Mouse (Mus musculus): ENCODE measurements at regions not wholly inside any gene's neighbourhood (a gene's known extent, or its start where the extent isn't known, plus 50 kb on each side); places are given as distances from the start of the nearest gene placed in this dataset.

DNA sequence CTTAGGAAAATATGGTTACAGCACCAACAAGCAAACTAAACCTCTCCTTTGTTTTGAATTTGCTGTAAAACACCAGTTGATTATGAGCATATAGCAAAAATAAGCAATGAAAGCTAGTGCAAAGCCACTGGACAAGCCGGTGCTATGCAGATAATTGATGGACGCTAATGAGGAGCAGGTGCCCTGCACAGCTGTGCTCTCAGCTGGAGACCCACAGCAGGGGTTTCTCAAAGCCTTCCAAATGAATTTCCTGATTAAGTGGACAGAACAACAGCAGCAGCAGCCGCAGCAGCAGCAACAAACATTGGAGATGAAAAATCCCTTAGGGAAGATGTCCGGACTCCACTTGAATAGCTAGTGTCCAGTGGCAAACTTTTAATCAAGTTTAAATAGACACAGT lies 109.2 kb downstream of the Alg10b start:
- no peaks in the 10 kb centered on the region for H3K9me3 ChIP-seq (replicated peaks; ENCODE audit: control insufficient read depth, low read length)
- no peaks in the 10 kb centered on the region for H3K36me3 ChIP-seq (ENCODE audit: control insufficient read depth, insufficient read depth, low read length)
- no peak overlapping the region for H3K27ac ChIP-seq (ENCODE audit: low read length)
- 28% methylated on average over 4 of the region's 4 CpGs for WGBS
- no peak overlapping the region for H3K4me2 ChIP-seq (ENCODE audit: low read depth, low read length)
- peaks cover 2% of the 10 kb centered on the region; the same call in 1 of the 2 replicates for H3K4me1 ChIP-seq (ENCODE audit: control insufficient read depth, insufficient read depth, low read length)
- no peak overlapping the region for H3K4me3 ChIP-seq (replicated peaks; ENCODE audit: low read length)
- no peaks in the 10 kb centered on the region for H3K27me3 ChIP-seq (ENCODE audit: control insufficient read depth, insufficient read depth, low read length)
- ATAC-seq (ENCODE audit: insufficient read depth, low FRiP score): peak; percentile 56; the same call in 1 of the 2 replicates
- no peak overlapping the region for H3K9ac ChIP-seq (ENCODE audit: low read length)

DNA sequence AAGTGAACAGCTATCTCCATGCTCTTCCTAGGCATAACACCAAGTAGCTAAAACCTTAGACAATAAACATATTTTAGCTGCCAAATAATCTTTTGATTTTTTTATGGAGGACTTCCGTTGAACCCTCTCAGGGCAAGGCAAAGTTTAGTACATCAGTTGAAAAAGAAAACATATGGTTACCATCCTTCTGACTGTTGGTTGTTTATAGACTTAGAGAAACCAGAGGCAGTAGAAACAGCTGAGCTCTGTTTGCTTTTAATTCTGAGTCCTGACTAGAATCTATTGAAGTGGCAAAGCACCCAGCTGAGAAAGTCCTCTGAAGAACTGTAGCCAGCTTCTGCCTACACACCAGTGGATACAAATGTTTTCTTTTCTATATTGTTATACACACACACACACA lies 109.7 kb downstream of the Alg10b start:
- 0 out of 2 replicates have a peak, but pooled peaks have one; percentile 47 for ATAC-seq (ENCODE audit: insufficient read depth, low FRiP score)
- H3K27ac ChIP-seq (ENCODE audit: low read length): no peak overlapping the region

DNA sequence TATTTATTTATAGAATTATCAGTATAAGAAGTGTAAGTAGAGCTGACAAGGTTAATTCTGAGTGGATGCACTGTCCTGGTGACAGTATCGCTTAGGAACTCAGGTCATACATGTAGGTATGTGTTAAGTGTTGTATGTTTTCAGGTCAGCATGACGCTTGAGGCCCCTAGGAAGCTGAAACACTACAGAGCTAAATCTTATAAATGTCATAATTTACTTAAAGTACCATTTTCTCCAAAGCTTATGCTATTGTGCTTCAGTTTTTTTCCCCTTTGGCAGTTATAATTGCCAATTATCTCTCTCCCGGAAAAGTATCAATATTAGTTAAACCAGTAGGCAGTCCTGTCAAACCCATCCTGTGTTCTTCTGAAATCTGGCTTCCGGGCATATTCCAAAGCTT lies 110.3 kb downstream of the Alg10b start:
- Histone ChIP-seq H3K4me2 (ENCODE audit: low read depth, low read length) (no peak overlapping the region), H3K27ac (ENCODE audit: low read length) (no peak overlapping the region), H3K9me3 (replicated peaks; ENCODE audit: control insufficient read depth, low read length) (no peaks in the 10 kb centered on the region), H3K27me3 (ENCODE audit: control insufficient read depth, insufficient read depth, low read length) (no peaks in the 10 kb centered on the region), H3K4me1 (ENCODE audit: control insufficient read depth, insufficient read depth, low read length) (peaks cover 2% of the 10 kb centered on the region; the same call in 1 of the 2 replicates), H3K9ac (ENCODE audit: low read length) (no peak overlapping the region), H3K4me3 (replicated peaks; ENCODE audit: low read length) (no peak overlapping the region), H3K36me3 (ENCODE audit: control insufficient read depth, insufficient read depth, low read length) (no peaks in the 10 kb centered on the region)
- 65% methylated on average over 4 of the region's 4 CpGs for WGBS
- ATAC-seq (ENCODE audit: insufficient read depth, low FRiP score): no peak

More for the DNA sequence above, 109.7 kb downstream of the Alg10b start:
- no peaks in the 10 kb centered on the region for H3K27me3 ChIP-seq (ENCODE audit: control insufficient read depth, insufficient read depth, low read length)
- H3K36me3 ChIP-seq (ENCODE audit: control insufficient read depth, insufficient read depth, low read length): no peaks in the 10 kb centered on the region
- no peak overlapping the region for H3K4me2 ChIP-seq (ENCODE audit: low read depth, low read length)
- H3K9me3 ChIP-seq (replicated peaks; ENCODE audit: control insufficient read depth, low read length): no peaks in the 10 kb centered on the region
- H3K4me1 ChIP-seq (ENCODE audit: control insufficient read depth, insufficient read depth, low read length): peaks cover 2% of the 10 kb centered on the region; the same call in 1 of the 2 replicates
- no peak overlapping the region for H3K4me3 ChIP-seq (replicated peaks; ENCODE audit: low read length)
- WGBS: 29% methylated on average over 1 of the region's 1 CpGs
- H3K9ac ChIP-seq (ENCODE audit: low read length): no peak overlapping the region

DNA sequence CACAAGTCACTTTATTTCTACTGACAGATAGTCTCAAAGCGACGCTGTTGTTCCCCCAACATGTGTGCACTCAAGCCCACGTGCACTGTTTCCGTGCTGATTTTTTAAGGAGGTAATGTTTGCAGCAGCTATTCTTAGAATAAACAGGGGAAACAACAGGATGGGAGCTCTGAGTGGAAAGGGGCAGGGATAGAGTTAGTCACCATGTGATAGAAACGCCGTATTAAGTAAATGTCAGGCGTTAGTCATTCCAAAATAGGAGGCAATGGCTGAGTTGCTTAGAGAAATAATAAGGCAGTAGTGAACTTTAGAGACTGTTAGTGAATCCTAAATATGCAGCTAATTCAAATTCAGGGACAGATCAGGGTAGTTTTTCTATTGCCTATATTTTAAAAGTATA lies 111.4 kb downstream of the Alg10b start:
- Histone ChIP-seq H3K27ac (ENCODE audit: low read length) (no peak overlapping the region), H3K4me2 (ENCODE audit: low read depth, low read length) (no peak overlapping the region), H3K9me3 (replicated peaks; ENCODE audit: control insufficient read depth, low read length) (no peaks in the 10 kb centered on the region), H3K4me1 (ENCODE audit: control insufficient read depth, insufficient read depth, low read length) (peaks cover 2% of the 10 kb centered on the region; the same call in 1 of the 2 replicates), H3K9ac (ENCODE audit: low read length) (no peak overlapping the region), H3K27me3 (ENCODE audit: control insufficient read depth, insufficient read depth, low read length) (no peaks in the 10 kb centered on the region), H3K36me3 (ENCODE audit: control insufficient read depth, insufficient read depth, low read length) (no peaks in the 10 kb centered on the region), H3K4me3 (replicated peaks; ENCODE audit: low read length) (no peak overlapping the region)
- no peak for ATAC-seq (ENCODE audit: insufficient read depth, low FRiP score)
- WGBS: 48% methylated on average over 7 of the region's 7 CpGs

DNA sequence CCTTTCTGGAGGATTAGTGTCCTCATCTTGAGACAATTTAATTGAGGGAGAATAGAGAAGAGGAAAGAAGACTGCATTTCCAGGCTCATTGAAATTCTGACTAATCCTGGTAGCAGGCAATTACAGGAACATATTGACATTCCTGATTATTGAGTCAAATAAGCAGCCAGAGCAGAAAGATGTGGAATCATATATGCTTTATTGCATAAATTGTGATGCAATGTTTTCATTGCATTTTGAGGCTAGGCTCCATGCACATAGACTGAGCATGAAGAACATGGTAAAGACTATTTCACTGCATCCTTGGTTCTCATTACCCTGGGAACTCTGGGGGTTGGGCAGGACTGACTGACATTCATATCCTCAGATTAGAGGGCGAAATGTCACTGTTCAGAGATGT lies 116.0 kb downstream of the Alg10b start:
- H3K36me3 ChIP-seq (ENCODE audit: control insufficient read depth, insufficient read depth, low read length): no peaks in the 10 kb centered on the region
- ATAC-seq (ENCODE audit: insufficient read depth, low FRiP score): no peak
- 88% methylated on average over 1 of the region's 1 CpGs for WGBS

DNA sequence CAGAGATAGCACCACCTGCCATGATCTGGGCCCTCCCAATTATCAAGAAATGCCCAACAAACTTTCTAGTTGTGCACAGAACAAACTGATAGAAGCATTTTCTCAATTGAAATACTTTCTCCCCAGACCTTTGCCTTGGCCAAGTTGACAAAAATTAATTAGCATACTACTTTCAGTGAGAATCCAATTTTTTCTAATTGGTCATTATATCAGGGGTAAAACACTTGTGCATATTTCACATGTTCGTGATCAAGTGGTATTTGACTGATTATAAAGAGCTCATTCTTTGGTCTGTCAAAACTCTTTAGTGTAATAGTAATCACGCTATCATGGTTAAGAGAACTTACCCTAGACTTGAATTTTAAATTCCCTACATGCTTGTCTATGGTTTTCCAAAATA lies 117.2 kb downstream of the Alg10b start:
- ATAC-seq (ENCODE audit: insufficient read depth, low FRiP score): no peak
- no peaks in the 10 kb centered on the region for H3K36me3 ChIP-seq (ENCODE audit: control insufficient read depth, insufficient read depth, low read length)
- 81% methylated on average over 2 of the region's 2 CpGs for WGBS

More for the DNA sequence above, 116.0 kb downstream of the Alg10b start:
- Histone ChIP-seq H3K4me2 (ENCODE audit: low read depth, low read length) (no peak overlapping the region), H3K27ac (ENCODE audit: low read length) (no peak overlapping the region), H3K4me3 (replicated peaks; ENCODE audit: low read length) (no peak overlapping the region), H3K9me3 (replicated peaks; ENCODE audit: control insufficient read depth, low read length) (no peaks in the 10 kb centered on the region), H3K9ac (ENCODE audit: low read length) (no peak overlapping the region), H3K27me3 (ENCODE audit: control insufficient read depth, insufficient read depth, low read length) (no peaks in the 10 kb centered on the region), H3K4me1 (ENCODE audit: control insufficient read depth, insufficient read depth, low read length) (no peaks in the 10 kb centered on the region)

DNA sequence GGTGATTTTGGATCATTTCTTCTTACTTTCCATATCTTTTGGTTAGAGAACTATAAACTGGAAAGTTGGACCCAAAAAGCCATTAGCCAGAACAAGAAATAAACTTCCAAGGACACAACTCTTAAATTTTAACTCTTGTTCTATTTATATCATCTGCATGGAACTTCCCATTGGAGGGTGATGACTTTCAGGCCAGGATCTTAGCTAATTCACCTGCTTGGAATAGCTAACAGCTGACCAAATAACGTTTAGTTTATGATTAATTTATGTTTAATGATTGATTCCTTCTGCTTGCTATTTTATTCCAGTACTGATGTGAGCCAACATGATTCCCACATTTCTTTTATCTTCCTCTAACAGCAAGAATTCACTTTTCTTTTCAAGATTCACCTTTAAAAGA lies 119.7 kb downstream of the Alg10b start:
- 37% methylated on average over 1 of the region's 1 CpGs for WGBS
- no peak for ATAC-seq (ENCODE audit: insufficient read depth, low FRiP score)

More for the DNA sequence above, 117.2 kb downstream of the Alg10b start:
- H3K27ac ChIP-seq (ENCODE audit: low read length): no peak overlapping the region
- H3K27me3 ChIP-seq (ENCODE audit: control insufficient read depth, insufficient read depth, low read length): no peaks in the 10 kb centered on the region
- no peak overlapping the region for H3K4me2 ChIP-seq (ENCODE audit: low read depth, low read length)
- no peak overlapping the region for H3K9ac ChIP-seq (ENCODE audit: low read length)
- H3K9me3 ChIP-seq (replicated peaks; ENCODE audit: control insufficient read depth, low read length): no peaks in the 10 kb centered on the region
- no peaks in the 10 kb centered on the region for H3K4me1 ChIP-seq (ENCODE audit: control insufficient read depth, insufficient read depth, low read length)
- H3K4me3 ChIP-seq (replicated peaks; ENCODE audit: low read length): no peak overlapping the region

DNA sequence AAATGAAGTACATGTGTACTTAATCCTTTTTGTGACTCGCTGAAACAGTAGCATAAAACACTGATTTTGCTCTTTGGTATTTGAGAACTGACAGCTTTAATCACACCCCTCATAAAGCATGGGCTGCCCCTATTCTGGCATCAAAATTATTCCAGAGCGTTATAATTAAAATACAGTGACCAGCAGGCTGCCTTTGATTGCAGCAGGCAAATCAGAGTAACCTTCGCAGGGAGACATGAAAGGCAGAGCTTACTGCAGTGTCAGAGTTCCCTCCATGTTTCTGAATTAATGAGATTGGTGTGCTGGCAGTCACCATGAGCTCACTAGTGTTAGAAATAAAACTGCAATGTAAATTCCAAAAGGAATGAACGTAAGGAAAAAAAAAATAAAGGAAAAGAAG lies 120.8 kb downstream of the Alg10b start:
- Histone ChIP-seq H3K4me2 (ENCODE audit: low read depth, low read length) (no peak overlapping the region), H3K4me1 (ENCODE audit: control insufficient read depth, insufficient read depth, low read length) (no peaks in the 10 kb centered on the region), H3K9me3 (replicated peaks; ENCODE audit: control insufficient read depth, low read length) (no peaks in the 10 kb centered on the region), H3K9ac (ENCODE audit: low read length) (no peak overlapping the region), H3K36me3 (ENCODE audit: control insufficient read depth, insufficient read depth, low read length) (no peaks in the 10 kb centered on the region), H3K27ac (ENCODE audit: low read length) (no peak overlapping the region), H3K27me3 (ENCODE audit: control insufficient read depth, insufficient read depth, low read length) (no peaks in the 10 kb centered on the region), H3K4me3 (replicated peaks; ENCODE audit: low read length) (no peak overlapping the region)
- 57% methylated on average over 4 of the region's 4 CpGs for WGBS
- no peak for ATAC-seq (ENCODE audit: insufficient read depth, low FRiP score)

More for the DNA sequence above, 119.7 kb downstream of the Alg10b start:
- Histone ChIP-seq H3K9ac (ENCODE audit: low read length) (no peak overlapping the region), H3K9me3 (replicated peaks; ENCODE audit: control insufficient read depth, low read length) (no peaks in the 10 kb centered on the region), H3K27ac (ENCODE audit: low read length) (no peak overlapping the region), H3K4me3 (replicated peaks; ENCODE audit: low read length) (no peak overlapping the region), H3K36me3 (ENCODE audit: control insufficient read depth, insufficient read depth, low read length) (no peaks in the 10 kb centered on the region), H3K27me3 (ENCODE audit: control insufficient read depth, insufficient read depth, low read length) (no peaks in the 10 kb centered on the region), H3K4me1 (ENCODE audit: control insufficient read depth, insufficient read depth, low read length) (no peaks in the 10 kb centered on the region), H3K4me2 (ENCODE audit: low read depth, low read length) (no peak overlapping the region)

DNA sequence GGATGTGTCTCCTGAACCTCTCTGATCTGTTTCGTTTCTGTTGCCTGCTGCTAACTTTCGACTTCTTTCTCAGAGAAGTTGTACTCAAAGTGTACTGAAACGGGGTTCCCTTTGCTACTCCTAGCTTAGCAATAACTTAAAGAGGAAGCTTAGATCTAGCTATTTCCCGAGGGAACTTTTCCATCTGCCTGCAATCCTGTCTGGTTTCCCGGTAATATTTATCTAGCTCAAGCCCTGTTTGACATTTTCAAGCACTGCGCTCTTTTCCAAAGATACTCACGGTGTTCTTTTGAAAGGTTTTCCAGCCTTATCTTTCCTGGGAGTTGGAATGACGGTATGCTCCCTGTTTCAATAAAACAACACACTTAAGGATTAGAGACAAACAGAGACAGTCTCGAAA lies 122.1 kb downstream of the Alg10b start:
- Histone ChIP-seq H3K27me3 (ENCODE audit: control insufficient read depth, insufficient read depth, low read length) (no peaks in the 10 kb centered on the region), H3K36me3 (ENCODE audit: control insufficient read depth, insufficient read depth, low read length) (no peaks in the 10 kb centered on the region), H3K4me3 (replicated peaks; ENCODE audit: low read length) (no peak overlapping the region), H3K9ac (ENCODE audit: low read length) (no peak overlapping the region), H3K9me3 (replicated peaks; ENCODE audit: control insufficient read depth, low read length) (no peaks in the 10 kb centered on the region), H3K4me1 (ENCODE audit: control insufficient read depth, insufficient read depth, low read length) (no peaks in the 10 kb centered on the region), H3K4me2 (ENCODE audit: low read depth, low read length) (no peak overlapping the region), H3K27ac (ENCODE audit: low read length) (no peak overlapping the region)
- no peak for ATAC-seq (ENCODE audit: insufficient read depth, low FRiP score)
- 19% methylated on average over 9 of the region's 9 CpGs for whole genome bisulfite sequencing

DNA sequence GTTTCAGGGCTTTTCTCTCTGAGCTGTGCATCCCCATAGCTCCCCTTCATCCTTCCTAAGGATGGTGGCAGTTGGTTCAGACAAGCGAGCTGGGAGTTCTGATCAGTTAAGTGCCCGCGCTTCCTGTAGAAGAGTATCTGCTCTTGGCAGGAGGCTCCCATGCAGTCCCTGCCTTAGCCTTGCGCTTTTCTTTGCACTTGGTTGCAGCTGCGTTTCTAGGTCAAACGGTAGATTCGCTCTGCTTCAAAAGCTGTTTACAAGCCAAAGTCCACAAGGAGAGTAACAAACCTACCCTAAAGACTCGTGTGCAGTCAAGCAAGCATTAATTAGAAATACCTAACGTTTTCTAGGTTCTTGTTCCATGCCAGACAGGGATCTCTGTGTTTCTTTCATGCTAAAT lies 122.6 kb downstream of the Alg10b start:
- 55% methylated on average over 9 of the region's 9 CpGs for WGBS
- Histone ChIP-seq H3K9me3 (replicated peaks; ENCODE audit: control insufficient read depth, low read length) (no peaks in the 10 kb centered on the region), H3K4me1 (ENCODE audit: control insufficient read depth, insufficient read depth, low read length) (no peaks in the 10 kb centered on the region)

More for the DNA sequence above, 122.6 kb downstream of the Alg10b start:
- no peak overlapping the region for H3K27ac ChIP-seq (ENCODE audit: low read length)
- ATAC-seq (ENCODE audit: insufficient read depth, low FRiP score): no peak
- H3K36me3 ChIP-seq (ENCODE audit: control insufficient read depth, insufficient read depth, low read length): no peaks in the 10 kb centered on the region
- no peak overlapping the region for H3K9ac ChIP-seq (ENCODE audit: low read length)
- H3K27me3 ChIP-seq (ENCODE audit: control insufficient read depth, insufficient read depth, low read length): no peaks in the 10 kb centered on the region
- H3K4me3 ChIP-seq (replicated peaks; ENCODE audit: low read length): no peak overlapping the region
- H3K4me2 ChIP-seq (ENCODE audit: low read depth, low read length): no peak overlapping the region
